Mouse (Mus musculus) gastrocnemius, adult 8-10 months (tissue): ENCODE data around the gene H2-T3. TPM values are rescaled to one million over a fixed set of nuclear protein-coding genes. Genes with fewer than 3 reads are reported as not detected.

ENCODE experiments used
- total RNA-seq, 4 experiments: library from RNA; stranded (reverse); gene quantifications; 2 replicates each; pipeline ENCODE4 v1.2.4; 2022

Gene H2-T3
- total RNA-seq, 4 experiments from 2014 or later = not detected

Other genes starting within 250 kb of the H2-T3 start
- gene Abcf1, start 220.5 kb downstream of the H2-T3 start, total RNA-seq = 10 to 100 TPM; 74.2 to 79.3 (median 78.7) TPM
- gene Gnl1, start 210.4 kb downstream of the H2-T3 start, total RNA-seq = 10 to 100 TPM; 24.1 to 31.8 (median 29.1) TPM
- gene Prr3, start 210.1 kb downstream of the H2-T3 start, total RNA-seq = 1 to 10 TPM; 1.5 to 2.5 (median 1.9) TPM
- 1 to 10 TPM in 1 of 4 experiments, under 1 TPM in 3; 0.82 to 1.6 (median 0.93) TPM for gene H2-T24, start 169.7 kb downstream of the H2-T3 start, total RNA-seq
- gene H2-T23, start 157.4 kb downstream of the H2-T3 start, total RNA-seq = 1 to 10 TPM; 5.6 to 9.3 (median 7.1) TPM
- gene H2-T22, start 147.5 kb downstream of the H2-T3 start, total RNA-seq = 10 to 100 TPM; 11.7 to 14.0 (median 13.0) TPM
- gene Gm6034, start 147.3 kb downstream of the H2-T3 start, total RNA-seq = not detected
- 1 to 10 TPM; 1.8 to 2.7 (median 2.2) TPM for gene Gm11127, start 131.9 kb downstream of the H2-T3 start, total RNA-seq
- under 1 TPM in 1 of 4 experiments, not detected in 3; 0.29 TPM for gene Gm19684, start 68.6 kb downstream of the H2-T3 start, total RNA-seq
- not detected for gene Gm7030, start 60.9 kb downstream of the H2-T3 start, total RNA-seq
- not detected for gene Gm8909, start 21.8 kb downstream of the H2-T3 start, total RNA-seq
- 10 to 100 TPM; 31.1 to 42.0 (median 33.5) TPM for gene Rpp21, start 67.8 kb upstream of the H2-T3 start, total RNA-seq
- gene Trim39, start 82.0 kb upstream of the H2-T3 start, total RNA-seq = 1 to 10 TPM; 5.5 to 9.7 (median 7.5) TPM
- gene H2-M10.2, start 96.2 kb upstream of the H2-T3 start, total RNA-seq = not detected
- not detected for gene H2-M10.1, start 135.9 kb upstream of the H2-T3 start, total RNA-seq
- not detected for gene H2-M10.3, start 178.1 kb upstream of the H2-T3 start, total RNA-seq